Mouse (Mus musculus) induced T-regulatory cell, adult 2 months (primary cell): Measurements from ENCODE around the gene Hbs1l.
"Not testable (repeated sequence)": the region's sequence is repeated elsewhere in the genome, so short reads cannot be mapped to it uniquely, and the experiment has no call there.

Source experiments
- DNase-seq: peaks from one replicate; pipeline ENCODE4 v3.0.0-alpha.2; 2012; ENCODE audit warnings: low read depth

Gene Hbs1l

GRCm38 (mm10) chr10:21359086-21359485 lies 63.3 kb downstream of the Hbs1l start:
- DNase-seq, result peak; percentile 55

- DNase-seq, result peak; percentile 66
These were observed 66.1 kb downstream of the Hbs1l start for GRCm38 (mm10) chr10:21361871-21362270.

DNA sequence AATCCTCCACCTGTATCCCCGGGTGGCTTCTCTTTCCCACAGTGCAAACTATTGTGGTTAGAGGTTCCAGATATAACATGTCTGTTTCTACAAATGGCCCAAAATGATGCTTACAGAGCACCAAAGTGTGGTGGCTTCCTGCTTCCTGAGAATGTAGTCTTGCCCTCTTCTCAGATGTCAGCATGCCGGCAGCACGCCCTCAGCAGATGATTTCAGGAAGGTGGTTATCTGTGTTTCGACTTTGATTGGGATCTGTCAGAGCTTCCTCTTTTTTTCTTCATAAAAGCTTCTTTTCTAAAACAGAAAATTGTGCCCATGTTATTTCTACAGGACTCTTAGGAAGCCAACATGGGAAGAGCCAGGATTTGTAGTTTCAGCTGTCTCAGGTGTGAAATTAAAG lies 67.5 kb downstream of the Hbs1l start:
- DNase-seq, result peak; percentile 73

- DNase-seq, result peak; percentile 37
These were observed 69.2 kb downstream of the Hbs1l start for GRCm38 (mm10) chr10:21364946-21365345.

DNA sequence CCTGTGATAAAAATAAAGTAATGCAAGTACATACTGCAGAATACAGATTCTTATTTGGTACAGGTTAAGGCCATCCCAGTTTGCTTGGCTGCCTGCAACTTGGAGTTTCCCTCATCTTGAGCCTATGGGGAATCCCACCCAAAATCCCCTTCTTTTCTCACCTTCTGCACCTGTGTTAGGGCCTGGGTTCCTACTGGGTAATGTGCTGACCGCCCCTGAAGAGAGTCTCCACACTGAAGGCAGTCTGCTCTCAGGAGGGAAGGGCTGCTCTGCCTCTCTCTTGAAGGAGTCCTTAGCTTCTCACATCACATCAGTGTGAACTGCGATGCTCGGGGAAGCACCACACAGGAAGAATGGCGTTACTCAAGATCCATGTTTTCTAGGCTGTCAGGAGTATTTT lies 70.1 kb downstream of the Hbs1l start:
- peak; percentile 79 for DNase-seq

DNA sequence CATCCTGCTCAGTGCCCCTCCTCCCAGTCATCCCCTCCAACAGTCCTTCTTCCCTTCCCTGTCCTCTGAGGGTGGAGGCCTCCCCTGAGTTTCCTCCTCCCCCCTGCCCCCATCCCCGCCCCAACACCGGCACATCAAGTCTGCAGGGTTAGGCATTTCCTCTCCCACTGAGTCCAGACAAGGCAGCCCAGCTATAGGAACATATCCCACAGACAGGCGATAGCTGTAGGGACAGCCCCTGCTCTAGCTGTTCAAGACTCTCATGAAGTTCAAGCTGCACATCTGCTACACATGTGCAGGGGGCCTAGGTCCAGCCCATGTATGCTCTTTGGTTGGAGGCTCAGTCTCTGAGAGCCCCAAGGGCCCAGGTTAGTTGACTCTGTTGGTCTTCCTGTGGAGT lies 70.7 kb downstream of the Hbs1l start:
- peak; percentile 56 for DNase-seq

DNA sequence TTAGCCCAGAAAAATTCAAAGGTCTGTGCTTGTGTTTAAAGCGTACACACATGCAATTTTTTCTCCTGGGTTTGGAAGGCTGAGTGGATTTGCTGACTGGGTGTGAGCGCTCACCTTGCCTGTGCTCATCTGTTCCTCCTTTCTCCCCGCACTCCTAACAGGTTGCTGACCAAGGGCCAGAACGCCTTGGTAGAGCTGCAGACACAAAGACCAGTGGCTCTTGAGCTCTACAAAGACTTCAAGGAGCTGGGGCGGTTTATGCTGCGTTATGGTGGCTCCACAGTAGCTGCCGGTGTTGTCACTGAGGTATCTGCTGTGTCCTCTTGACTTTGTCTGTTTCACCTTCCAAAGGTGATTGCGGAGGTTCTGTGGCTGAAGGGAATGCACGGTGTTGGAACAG lies 71.7 kb downstream of the Hbs1l start:
- no peak for DNase-seq

DNA sequence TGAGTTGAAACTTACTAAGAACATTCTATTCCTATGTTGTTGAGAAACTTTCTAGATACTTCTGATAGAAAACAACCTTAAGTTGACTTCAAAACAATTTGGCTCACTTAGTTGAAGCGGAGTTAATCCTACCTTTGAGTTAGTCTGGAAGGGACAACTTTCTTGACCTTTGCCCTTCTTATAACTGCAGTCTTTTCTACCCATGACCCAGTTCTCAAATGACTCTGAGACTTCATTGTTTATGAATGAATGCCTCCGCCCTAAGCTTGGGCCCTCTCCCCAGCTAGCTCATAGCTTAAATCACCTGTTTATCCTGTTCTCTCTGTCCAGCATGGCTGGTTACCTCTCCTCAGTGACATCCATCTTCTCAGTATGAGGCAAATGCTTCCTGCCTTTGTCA lies 73.8 kb downstream of the Hbs1l start:
- no peak for DNase-seq

- no peak for DNase-seq
These were observed 76.5 kb downstream of the Hbs1l start for GRCm38 (mm10) chr10:21372271-21372670.

DNA sequence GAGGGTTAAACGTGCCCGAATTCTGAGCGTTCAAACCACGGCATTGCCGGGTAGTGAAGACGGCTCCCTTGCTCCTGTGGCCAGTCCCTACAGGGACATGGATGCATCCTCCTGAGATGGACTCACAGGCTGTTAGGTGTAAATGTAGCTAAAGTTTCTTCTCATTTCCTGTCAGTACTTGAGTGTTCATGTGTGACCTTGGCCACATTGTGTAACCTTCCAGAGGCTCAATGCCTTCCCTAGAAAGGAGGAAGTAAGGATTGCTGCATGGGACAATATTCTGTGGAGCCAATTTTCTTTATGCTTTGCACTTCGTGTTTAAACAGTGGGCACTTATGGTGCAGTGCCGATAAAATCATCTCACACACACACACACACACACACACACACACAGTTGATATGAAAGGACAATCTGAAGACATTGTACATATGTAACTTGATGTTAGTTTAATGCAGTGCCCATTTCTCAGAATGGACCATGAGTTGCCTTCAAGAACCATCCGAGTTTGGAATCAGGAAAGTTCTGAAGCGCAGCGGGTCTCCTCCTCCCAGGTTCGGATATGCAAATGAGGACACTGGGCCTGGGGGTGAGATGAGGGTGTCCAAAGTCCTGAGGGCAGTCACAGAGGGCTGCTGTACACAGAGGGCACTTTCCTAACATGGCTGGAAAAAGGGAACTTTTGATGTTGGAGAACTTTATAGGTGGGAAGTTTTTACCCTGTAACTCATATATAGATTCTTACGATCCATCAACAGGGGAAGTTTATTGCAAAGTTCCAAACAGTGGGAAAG lies 81.1 kb downstream of the Hbs1l start, which contains the start of gene Aldh8a1:
Gene Aldh8a1 (plus strand): TSS at position 610 of the 792 bp plus-strand sequence.
- DNase-seq, result no peak

- DNase-seq, result peak; percentile 66
These were observed 82.6 kb downstream of the Hbs1l start for GRCm38 (mm10) chr10:21378196-21378944.

DNA sequence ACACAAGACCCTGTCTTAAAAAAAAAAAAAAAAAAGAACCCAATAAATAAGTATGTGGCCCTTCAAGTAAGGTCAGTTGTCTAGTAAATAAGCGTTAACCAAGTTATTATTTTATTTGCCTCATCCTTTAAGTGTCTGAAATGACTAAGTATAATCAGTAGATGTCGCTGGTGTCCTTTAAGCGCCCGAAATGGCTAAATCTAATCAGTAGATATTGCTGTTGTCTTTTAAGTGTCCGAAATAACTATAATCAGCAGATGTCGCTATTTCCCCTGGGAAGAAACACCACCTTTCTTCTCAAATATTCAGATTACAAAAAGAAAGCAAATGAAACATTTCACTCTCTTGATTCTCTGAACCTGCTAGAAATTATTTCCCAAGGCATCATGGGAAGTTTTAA lies 87.1 kb downstream of the Hbs1l start:
- peak; percentile 90 for DNase-seq

DNA sequence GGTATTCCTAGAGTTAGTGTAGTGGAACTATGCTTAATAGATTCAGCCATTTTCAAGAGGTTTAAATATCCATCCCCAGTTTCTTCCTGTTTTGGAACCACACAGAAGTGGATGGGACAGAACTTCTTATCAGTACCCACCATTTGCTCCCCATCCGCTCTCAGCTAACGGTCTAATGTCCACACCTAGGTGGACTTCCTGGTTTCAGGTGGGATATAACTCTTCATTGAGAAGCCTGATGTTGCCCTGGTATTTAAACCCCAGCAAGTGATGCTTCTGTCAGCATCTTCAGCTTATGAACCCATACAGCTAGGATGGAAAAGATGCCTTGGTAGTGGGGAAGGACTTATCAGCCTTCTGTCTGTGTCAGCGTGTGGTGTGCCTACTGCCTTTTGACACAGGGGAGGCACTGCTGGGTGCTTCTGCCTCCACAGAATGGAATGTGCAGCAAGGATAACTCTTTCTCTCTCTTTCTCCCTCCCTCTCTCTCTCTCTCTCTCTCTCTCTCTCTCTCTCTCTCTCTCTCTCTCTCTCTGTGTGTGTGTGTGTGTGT lies 89.4 kb downstream of the Hbs1l start:
- no peak for DNase-seq

DNA sequence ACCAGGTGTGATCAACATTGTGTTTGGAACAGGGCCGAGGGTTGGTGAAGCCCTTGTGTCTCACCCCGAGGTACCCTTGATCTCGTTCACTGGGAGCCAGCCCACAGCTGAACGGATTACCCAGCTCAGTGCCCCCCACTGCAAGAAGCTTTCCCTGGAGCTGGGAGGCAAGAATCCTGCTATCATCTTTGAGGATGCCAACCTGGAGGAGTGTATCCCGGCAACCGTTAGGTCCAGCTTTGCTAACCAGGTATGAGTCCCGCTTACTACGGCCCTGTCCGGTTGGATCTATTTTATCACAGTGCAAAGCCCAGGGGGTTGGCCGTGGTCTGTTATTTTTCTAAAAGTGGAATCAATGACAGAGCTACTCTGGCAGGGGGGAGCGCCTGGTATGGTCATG lies 93.3 kb downstream of the Hbs1l start:
- DNase-seq, result no peak

DNA sequence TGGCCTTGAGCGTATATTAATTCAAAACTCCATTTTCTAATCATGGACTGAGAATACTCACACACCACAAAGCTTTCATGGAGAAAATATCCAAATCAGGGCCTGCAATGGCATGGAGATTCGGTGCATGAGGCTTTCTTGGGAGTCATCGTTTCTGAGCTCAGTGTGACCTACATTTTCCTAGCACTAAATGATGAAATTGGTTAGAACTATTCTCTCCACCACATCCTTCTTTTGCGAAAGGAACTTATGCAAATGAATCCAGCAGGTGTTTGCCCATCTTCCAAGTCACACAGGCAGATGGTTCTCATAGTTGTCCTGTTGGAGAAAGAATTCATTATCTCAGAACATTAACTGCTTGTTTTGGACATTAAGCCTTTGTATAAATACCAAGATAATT lies 94.7 kb downstream of the Hbs1l start:
- DNase-seq, result no peak

GRCm38 (mm10) chr10:21391286-21391685 lies 95.5 kb downstream of the Hbs1l start:
- DNase-seq, result no peak

GRCm38 (mm10) chr10:21393390-21393789 lies 97.6 kb downstream of the Hbs1l start:
- DNase-seq, result no peak

GRCm38 (mm10) chr10:21395426-21396139 lies 99.8 kb downstream of the Hbs1l start:
- no peak for DNase-seq

GRCm38 (mm10) chr10:21398873-21399425 lies 103.2 kb downstream of the Hbs1l start:
- not testable (repeated sequence) for DNase-seq

DNA sequence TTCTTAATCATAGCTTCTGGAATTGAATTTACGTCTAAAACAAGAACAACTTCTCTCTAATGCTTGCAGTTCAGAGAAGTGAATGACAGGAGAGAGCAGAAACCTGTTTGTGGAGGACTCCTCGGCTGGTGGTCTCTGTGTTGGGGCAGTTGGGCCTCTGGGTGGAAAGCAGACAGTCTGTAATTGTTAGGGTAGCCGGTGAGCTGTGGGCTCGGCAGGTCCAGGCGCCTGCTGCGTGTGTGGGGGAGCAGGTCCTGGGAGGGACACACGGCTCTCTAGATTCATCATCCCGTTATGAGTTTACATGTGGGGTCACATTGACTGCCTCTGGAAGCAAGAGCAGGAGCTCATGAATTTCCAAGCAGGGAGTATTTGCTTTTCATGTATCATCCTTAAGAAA lies 103.8 kb downstream of the Hbs1l start:
- no peak for DNase-seq

- no peak for DNase-seq
These were observed 104.3 kb downstream of the Hbs1l start for GRCm38 (mm10) chr10:21400031-21400430.

- no peak for DNase-seq
These were observed 104.7 kb downstream of the Hbs1l start for GRCm38 (mm10) chr10:21400453-21400852.
